8 mouse cellular contexts compared by ENCODE assay signal in genomic region chr17:56034040-56034725, GRCm38 (mm10). TPM values are rescaled to one million over a fixed set of nuclear protein-coding genes. Genes with fewer than 3 reads are reported as not detected.
DNase-seq lines count a peak whose midpoint lies in the region; ATAC-seq and TF ChIP-seq lines count a peak whose summit lies in the region.

No protein-coding gene starts in this region.

- ATAC-seq in midbrain, embryonic 11.5 days (ENCODE audit: low FRiP score) = no peak
- no peak for ATAC-seq in midbrain, embryonic 14.5 days (ENCODE audit: low FRiP score, low TSS enrichment)
- ATAC-seq in heart, embryonic 13.5 days (ENCODE audit: extremely low read depth, insufficient number of reproducible peaks, low FRiP score, low TSS enrichment) = no peak

- 90% methylated on average over 7 of the region's 7 CpGs for WGBS in midbrain, embryonic 11.5 days
- 94% methylated on average over 7 of the region's 7 CpGs for WGBS in midbrain, embryonic 14.5 days
- WGBS in heart, embryonic 13.5 days = 76% methylated on average over 7 of the region's 7 CpGs

- H3K9ac ChIP-seq in midbrain, embryonic 11.5 days (ENCODE audit: low read length) = no peak overlapping the region
- H3K9ac ChIP-seq in midbrain, embryonic 14.5 days (replicated peaks; ENCODE audit: low read length) = no peak overlapping the region
- H3K9ac ChIP-seq in heart, embryonic 13.5 days = peak overlapping the region; percentile 95

- no peaks in the 10 kb centered on the region; the same call in 1 of the 2 replicates for H3K36me3 ChIP-seq in midbrain, embryonic 11.5 days (ENCODE audit: control insufficient read depth, insufficient read depth, low read length)
- peaks cover 28% of the 10 kb centered on the region for H3K36me3 ChIP-seq in midbrain, embryonic 14.5 days (ENCODE audit: control insufficient read depth, insufficient read depth, low read length)
- H3K36me3 ChIP-seq in heart, embryonic 13.5 days = peaks cover 38% of the 10 kb centered on the region
- H3K36me3 ChIP-seq in myocyte (ENCODE audit: control insufficient read depth, insufficient read depth) = peaks cover 5% of the 10 kb centered on the region

- peak; percentile 43 for DNase-seq in cerebellum, adult 9-11 months
- DNase-seq in cerebellum, adult 8-10 months = no peak
- peak; percentile 35 for DNase-seq in midbrain, embryonic 11.5 days (ENCODE audit: low spot score, missing footprints)
- DNase-seq in midbrain, embryonic 14.5 days = no peak
- no peak for DNase-seq in spleen, postnatal 14 days (ENCODE audit: low spot score in 2 of 2)
- DNase-seq in c-Kit-positive CD71-positive TER-119-positive erythroid progenitor cells, embryonic 14.5 days (ENCODE audit: low spot score) = no peak

- TF ChIP-seq POLR2A in myocyte (IDR thresholded peaks at IDR 0.05; ENCODE audit: insufficient read length, low read depth) = no peak

- peaks cover 69% of the 10 kb centered on the region for H3K79me2 ChIP-seq in myocyte (ENCODE audit: control insufficient read depth, insufficient read depth)

- H3K27me3 ChIP-seq in midbrain, embryonic 11.5 days (ENCODE audit: control insufficient read depth, insufficient read depth, low read length) = no peaks in the 10 kb centered on the region
- H3K27me3 ChIP-seq in midbrain, embryonic 14.5 days (ENCODE audit: control insufficient read depth, insufficient read depth, low read length) = no peaks in the 10 kb centered on the region
- no peaks in the 10 kb centered on the region for H3K27me3 ChIP-seq in heart, embryonic 13.5 days (replicated peaks)
- no peaks in the 10 kb centered on the region for H3K27me3 ChIP-seq in myocyte (ENCODE audit: control insufficient read depth, insufficient read depth, insufficient read length)

- no peak overlapping the region for H3K27ac ChIP-seq in midbrain, embryonic 11.5 days (ENCODE audit: low read depth, low read length)
- no peak overlapping the region for H3K27ac ChIP-seq in midbrain, embryonic 14.5 days (replicated peaks; ENCODE audit: low read depth, low read length)
- H3K27ac ChIP-seq in heart, embryonic 13.5 days (replicated peaks) = no peak overlapping the region

- H3K4me1 ChIP-seq in midbrain, embryonic 11.5 days (ENCODE audit: control insufficient read depth, insufficient read depth, low read length) = peaks cover 9% of the 10 kb centered on the region
- H3K4me1 ChIP-seq in midbrain, embryonic 14.5 days (ENCODE audit: control insufficient read depth, insufficient read depth, low read length) = peaks cover 11% of the 10 kb centered on the region
- H3K4me1 ChIP-seq in heart, embryonic 13.5 days = peaks cover 58% of the 10 kb centered on the region

- H3K4me3 ChIP-seq in midbrain, embryonic 11.5 days (ENCODE audit: low read depth, low read length) = no peak overlapping the region
- H3K4me3 ChIP-seq in midbrain, embryonic 14.5 days (replicated peaks; ENCODE audit: low read depth, low read length) = no peak overlapping the region
- H3K4me3 ChIP-seq in heart, embryonic 13.5 days = no peak overlapping the region
- H3K4me3 ChIP-seq in myocyte = peak overlapping the region; percentile 80

- H3K4me2 ChIP-seq in midbrain, embryonic 11.5 days = no peak overlapping the region
- H3K4me2 ChIP-seq in midbrain, embryonic 14.5 days (ENCODE audit: low read length) = no peak overlapping the region
- H3K4me2 ChIP-seq in heart, embryonic 13.5 days = no peak overlapping the region
- H3K4me2 ChIP-seq in myocyte (ENCODE audit: low read depth) = peak overlapping the region; percentile 91

- no peaks in the 10 kb centered on the region for H3K9me3 ChIP-seq in midbrain, embryonic 11.5 days (ENCODE audit: control insufficient read depth, low read length)
- H3K9me3 ChIP-seq in midbrain, embryonic 14.5 days (ENCODE audit: control insufficient read depth, low read length) = no peaks in the 10 kb centered on the region
- H3K9me3 ChIP-seq in heart, embryonic 13.5 days = no peaks in the 10 kb centered on the region

- H3ac ChIP-seq in myocyte (ENCODE audit: control insufficient read depth, insufficient read length) = peak overlapping the region; percentile 4

TF ChIP-seq in myocyte, 11 proteins besides CTCF, POLR2A, EP300 and RAD21:
- TF ChIP-seq MYOD1 (IDR thresholded peaks at IDR 0.05; ENCODE audit: control insufficient read depth in 1 of 3, insufficient read length in 2 of 3, low read depth in 2 of 3) = peak; percentile 72 to 81 (median 79)
- peak in 1 of 3 experiments; percentile 58 for TF ChIP-seq MYOG (IDR thresholded peaks at IDR 0.05; ENCODE audit: control insufficient read depth in 1 of 3, insufficient read depth in 1 of 3, insufficient read length in 2 of 3, low read depth in 2 of 3)
- TF ChIP-seq E2F4 (IDR thresholded peaks at IDR 0.05; ENCODE audit: insufficient read depth) = no peak

RNA-seq across cellular contexts. Expression of gene Sh3gl1, which starts 2.3 kb away (rescaled TPM):
- polyA plus RNA-seq in midbrain, embryonic 11.5 days (2014; fragmentation: Nextera tagmentation; extraction: Ambion mirVana) = 106 and 118 TPM in 2 replicates
- polyA plus RNA-seq in midbrain, embryonic 14.5 days (2014; fragmentation: Nextera tagmentation; extraction: Ambion mirVana) = 96.2 and 96.3 TPM in 2 replicates
- 85.0 and 87.6 TPM in 2 replicates for polyA plus RNA-seq in heart, embryonic 13.5 days (2015; fragmentation: Nextera tagmentation; extraction: Ambion mirVana)
- polyA plus RNA-seq in myocyte (2012; fragmentation: generic; extraction: Trizol) = 66.9 TPM

RNA-seq across cellular contexts. Expression of gene Chaf1a, which starts 6.1 kb away (rescaled TPM):
- polyA plus RNA-seq in midbrain, embryonic 11.5 days (2014; fragmentation: Nextera tagmentation; extraction: Ambion mirVana) = 20.7 and 24.7 TPM in 2 replicates
- 3.3 and 4.8 TPM in 2 replicates for polyA plus RNA-seq in midbrain, embryonic 14.5 days (2014; fragmentation: Nextera tagmentation; extraction: Ambion mirVana)
- polyA plus RNA-seq in heart, embryonic 13.5 days (2015; fragmentation: Nextera tagmentation; extraction: Ambion mirVana) = 14.1 and 14.2 TPM in 2 replicates
- polyA plus RNA-seq in myocyte (2012; fragmentation: generic; extraction: Trizol) = 8.0 TPM

RNA-seq across cellular contexts. Expression of gene Mpnd, which starts 28.7 kb away (rescaled TPM):
- 146 and 158 TPM in 2 replicates for polyA plus RNA-seq in midbrain, embryonic 11.5 days (2014; fragmentation: Nextera tagmentation; extraction: Ambion mirVana)
- 164 and 169 TPM in 2 replicates for polyA plus RNA-seq in midbrain, embryonic 14.5 days (2014; fragmentation: Nextera tagmentation; extraction: Ambion mirVana)
- 62.1 and 68.1 TPM in 2 replicates for polyA plus RNA-seq in heart, embryonic 13.5 days (2015; fragmentation: Nextera tagmentation; extraction: Ambion mirVana)
- 92.1 TPM for polyA plus RNA-seq in myocyte (2012; fragmentation: generic; extraction: Trizol)

RNA-seq across cellular contexts. Expression of gene Stap2, which starts 28.8 kb away (rescaled TPM):
- polyA plus RNA-seq in midbrain, embryonic 11.5 days (2014; fragmentation: Nextera tagmentation; extraction: Ambion mirVana) = 3.6 and 4.5 TPM in 2 replicates
- polyA plus RNA-seq in midbrain, embryonic 14.5 days (2014; fragmentation: Nextera tagmentation; extraction: Ambion mirVana) = 5.1 and 5.5 TPM in 2 replicates
- polyA plus RNA-seq in heart, embryonic 13.5 days (2015; fragmentation: Nextera tagmentation; extraction: Ambion mirVana) = 11.9 and 14.6 TPM in 2 replicates
- polyA plus RNA-seq in myocyte (2012; fragmentation: generic; extraction: Trizol) = 0.46 TPM

RNA-seq across cellular contexts. Expression of gene Ubxn6, which starts 40.6 kb away (rescaled TPM):
- polyA plus RNA-seq in midbrain, embryonic 11.5 days (2014; fragmentation: Nextera tagmentation; extraction: Ambion mirVana) = 43.2 and 48.4 TPM in 2 replicates
- 74.9 and 79.5 TPM in 2 replicates for polyA plus RNA-seq in midbrain, embryonic 14.5 days (2014; fragmentation: Nextera tagmentation; extraction: Ambion mirVana)
- polyA plus RNA-seq in heart, embryonic 13.5 days (2015; fragmentation: Nextera tagmentation; extraction: Ambion mirVana) = 37.8 and 44.2 TPM in 2 replicates
- polyA plus RNA-seq in myocyte (2012; fragmentation: generic; extraction: Trizol) = 54.3 TPM

Comparison
In these comparisons a context has a peak if more than half of its experiments do, and no peak if none do; other contexts are left out.
1. DNase-seq: peak in cerebellum, adult 9-11 months (single experiment) and midbrain, embryonic 11.5 days (single experiment); none in cerebellum, adult 8-10 months (single experiment), midbrain, embryonic 14.5 days (single experiment), spleen, postnatal 14 days (0 of 2) and c-Kit-positive CD71-positive TER-119-positive erythroid progenitor cells, embryonic 14.5 days (single experiment).